Mouse (Mus musculus): ENCODE measurements around the gene Slc6a17. TPM values are rescaled to one million over a fixed set of nuclear protein-coding genes. Genes with fewer than 3 reads are reported as not detected.
A peak's percentile ranks its signal among the peaks of the same experiment; 100 is the strongest.

The Slc6a17 gene
- polyA plus RNA-seq, 1 experiment from 2014 or later, result 1.7 TPM

- TF ChIP-seq CTCF (IDR thresholded peaks at IDR 0.05; ENCODE audit: low read depth) (0 out of 2 replicates have a peak, but pooled peaks have one; percentile 16), EP300 (optimal IDR thresholded peaks at IDR 0.05) (no peak)
- H3K9ac ChIP-seq (ENCODE audit: low read length), result peak overlapping the region; percentile 59
- peak; percentile 63 for ATAC-seq (ENCODE audit: low FRiP score, low TSS enrichment)
- 7% methylated on average over 55 of the region's 55 CpGs for WGBS
- peaks cover 4% of the 10 kb centered on the region; the same call in 1 of the 2 replicates for H3K27me3 ChIP-seq (ENCODE audit: control insufficient read depth, insufficient read depth, low read length)
- no peaks in the 10 kb centered on the region for H3K9me3 ChIP-seq (ENCODE audit: control insufficient read depth, low read length)
- peak; percentile 50 for DNase-seq (ENCODE audit: low spot score)
- no peaks in the 10 kb centered on the region for H3K36me3 ChIP-seq (ENCODE audit: control insufficient read depth, insufficient read depth, low read length)
- peaks cover 2% of the 10 kb centered on the region; the same call in 1 of the 2 replicates for H3K4me1 ChIP-seq (replicated peaks; ENCODE audit: control insufficient read depth, insufficient read depth)
- H3K27ac ChIP-seq (replicated peaks), result no peak overlapping the region
- peak overlapping the region; percentile 91 for H3K4me2 ChIP-seq (replicated peaks; ENCODE audit: low read depth)
- H3K4me3 ChIP-seq (ENCODE audit: low read depth, low read length), result peak overlapping the region; percentile 50
Observed at GRCm38 (mm10) chr3:107516776-107517630, 815 bp downstream of the Slc6a17 start.

- no peak overlapping the region for H3K27ac ChIP-seq (replicated peaks)
- no peak overlapping the region for H3K4me2 ChIP-seq (replicated peaks; ENCODE audit: low read depth)
- peaks cover 2% of the 10 kb centered on the region; the same call in 1 of the 2 replicates for H3K4me1 ChIP-seq (replicated peaks; ENCODE audit: control insufficient read depth, insufficient read depth)
- H3K9ac ChIP-seq (ENCODE audit: low read length), result no peak overlapping the region
- no peaks in the 10 kb centered on the region for H3K36me3 ChIP-seq (ENCODE audit: control insufficient read depth, insufficient read depth, low read length)
- TF ChIP-seq EP300 (optimal IDR thresholded peaks at IDR 0.05) (no peak), CTCF (IDR thresholded peaks at IDR 0.05; ENCODE audit: low read depth) (no peak)
- DNase-seq (ENCODE audit: low spot score), result no peak
- H3K9me3 ChIP-seq (ENCODE audit: control insufficient read depth, low read length), result no peaks in the 10 kb centered on the region
- 69% methylated on average over 4 of the region's 4 CpGs for WGBS
- no peak for ATAC-seq (ENCODE audit: low FRiP score, low TSS enrichment)
- H3K27me3 ChIP-seq (ENCODE audit: control insufficient read depth, insufficient read depth, low read length), result peaks cover 4% of the 10 kb centered on the region; the same call in 1 of the 2 replicates
- H3K4me3 ChIP-seq (ENCODE audit: low read depth, low read length), result no peak overlapping the region
Observed at GRCm38 (mm10) chr3:107515989-107516388, 1.8 kb downstream of the Slc6a17 start.

- H3K4me2 ChIP-seq (replicated peaks; ENCODE audit: low read depth), result no peak overlapping the region
- H3K9me3 ChIP-seq (ENCODE audit: control insufficient read depth, low read length), result no peaks in the 10 kb centered on the region
- ATAC-seq (ENCODE audit: low FRiP score, low TSS enrichment) (no peak), DNase-seq (ENCODE audit: low spot score) (no peak)
- no peaks in the 10 kb centered on the region for H3K27me3 ChIP-seq (ENCODE audit: control insufficient read depth, insufficient read depth, low read length)
- H3K27ac ChIP-seq (replicated peaks), result no peak overlapping the region
- H3K4me1 ChIP-seq (replicated peaks; ENCODE audit: control insufficient read depth, insufficient read depth), result no peaks in the 10 kb centered on the region
- no peak overlapping the region for H3K9ac ChIP-seq (ENCODE audit: low read length)
- H3K36me3 ChIP-seq (ENCODE audit: control insufficient read depth, insufficient read depth, low read length), result no peaks in the 10 kb centered on the region
- no peak overlapping the region for H3K4me3 ChIP-seq (ENCODE audit: low read depth, low read length)
- WGBS, result 76% methylated on average over 3 of the region's 3 CpGs
- TF ChIP-seq EP300 (optimal IDR thresholded peaks at IDR 0.05), result no peak
Observed at GRCm38 (mm10) chr3:107511416-107511815, 6.4 kb downstream of the Slc6a17 start.

GRCm38 (mm10) chr3:107508696-107509095 lies 9.1 kb downstream of the Slc6a17 start:
- no peak for TF ChIP-seq EP300 (optimal IDR thresholded peaks at IDR 0.05)
- H3K36me3 ChIP-seq (ENCODE audit: control insufficient read depth, insufficient read depth, low read length), result no peaks in the 10 kb centered on the region
- no peaks in the 10 kb centered on the region for H3K27me3 ChIP-seq (ENCODE audit: control insufficient read depth, insufficient read depth, low read length)
- no peak for DNase-seq (ENCODE audit: low spot score)
- no peaks in the 10 kb centered on the region for H3K4me1 ChIP-seq (replicated peaks; ENCODE audit: control insufficient read depth, insufficient read depth)
- H3K9me3 ChIP-seq (ENCODE audit: control insufficient read depth, low read length), result no peaks in the 10 kb centered on the region
- no peak overlapping the region for H3K4me3 ChIP-seq (ENCODE audit: low read depth, low read length)
- WGBS, result 54% methylated on average over 8 of the region's 8 CpGs
- no peak overlapping the region for H3K4me2 ChIP-seq (replicated peaks; ENCODE audit: low read depth)
- no peak overlapping the region for H3K27ac ChIP-seq (replicated peaks)
- no peak overlapping the region for H3K9ac ChIP-seq (ENCODE audit: low read length)
- no peak for ATAC-seq (ENCODE audit: low FRiP score, low TSS enrichment)

- TF ChIP-seq EP300 (optimal IDR thresholded peaks at IDR 0.05), result no peak
- no peak for TF ChIP-seq CTCF (IDR thresholded peaks at IDR 0.05; ENCODE audit: low read depth)
- ATAC-seq (ENCODE audit: low FRiP score, low TSS enrichment), result no peak
- Histone ChIP-seq H3K4me2 (replicated peaks; ENCODE audit: low read depth) (no peak overlapping the region), H3K4me3 (ENCODE audit: low read depth, low read length) (no peak overlapping the region), H3K9ac (ENCODE audit: low read length) (no peak overlapping the region), H3K4me1 (replicated peaks; ENCODE audit: control insufficient read depth, insufficient read depth) (no peaks in the 10 kb centered on the region), H3K27me3 (ENCODE audit: control insufficient read depth, insufficient read depth, low read length) (no peaks in the 10 kb centered on the region), H3K36me3 (ENCODE audit: control insufficient read depth, insufficient read depth, low read length) (no peaks in the 10 kb centered on the region), H3K27ac (replicated peaks) (no peak overlapping the region), H3K9me3 (ENCODE audit: control insufficient read depth, low read length) (no peaks in the 10 kb centered on the region)
- WGBS, result 81% methylated on average over 9 of the region's 9 CpGs
- DNase-seq (ENCODE audit: low spot score), result no peak
Observed at GRCm38 (mm10) chr3:107507966-107508365, 9.9 kb downstream of the Slc6a17 start.

GRCm38 (mm10) chr3:107506531-107506930 lies 11.3 kb downstream of the Slc6a17 start:
- ATAC-seq (ENCODE audit: low FRiP score, low TSS enrichment), result no peak
- DNase-seq (ENCODE audit: low spot score), result no peak
- 50% methylated on average over 4 of the region's 4 CpGs for WGBS

More at GRCm38 (mm10) chr3:107506531-107506930, 11.3 kb downstream of the Slc6a17 start:
- Histone ChIP-seq H3K36me3 (ENCODE audit: control insufficient read depth, insufficient read depth, low read length) (no peaks in the 10 kb centered on the region), H3K4me3 (ENCODE audit: low read depth, low read length) (no peak overlapping the region), H3K9me3 (ENCODE audit: control insufficient read depth, low read length) (no peaks in the 10 kb centered on the region), H3K4me2 (replicated peaks; ENCODE audit: low read depth) (no peak overlapping the region), H3K4me1 (replicated peaks; ENCODE audit: control insufficient read depth, insufficient read depth) (no peaks in the 10 kb centered on the region), H3K9ac (ENCODE audit: low read length) (no peak overlapping the region), H3K27me3 (ENCODE audit: control insufficient read depth, insufficient read depth, low read length) (no peaks in the 10 kb centered on the region), H3K27ac (replicated peaks) (peak overlapping the region; percentile 63)
- TF ChIP-seq CTCF (IDR thresholded peaks at IDR 0.05; ENCODE audit: low read depth), result no peak
- no peak for TF ChIP-seq EP300 (optimal IDR thresholded peaks at IDR 0.05)

All from stomach, postnatal 0 days (tissue).